Mouse (Mus musculus) liver, embryonic 14.5 days (tissue): ENCODE results near the gene Elmo1. TPM values are rescaled to one million over a fixed set of nuclear protein-coding genes. Genes with fewer than 3 reads are reported as not detected.

ENCODE experiments used
- ATAC-seq: fragments of 200-750 bp; cut with Nextera tagmentation; 2 replicates; pipeline ENCODE4 v1.8.0; 2017; ENCODE audit warnings: moderate number of reproducible peaks, mild to moderate bottlenecking, moderate library complexity; ENCODE audit not compliant: insufficient read depth
- DNase-seq, 3 experiments: peaks; one replicate each; pipeline ENCODE4 v3.0.0-alpha.2; 2012 to 2013; ENCODE audit warnings: low read depth in 3 of 3, low spot score in 3 of 3
- H3K27ac ChIP-seq: fragments of 300-500 bp; sonication (generic); 2 replicates; pipeline ENCODE4 v1.5.1; 2014; ENCODE audit warnings: moderate library complexity, mild to moderate bottlenecking, control low read depth, inconsistent platforms
- H3K27me3 ChIP-seq: fragments of 300-500 bp; sonication (generic); 2 replicates; pipeline ENCODE4 v1.6.1; 2014; ENCODE audit warnings: mild to moderate bottlenecking, low read length, moderate library complexity; ENCODE audit not compliant: control insufficient read depth, insufficient read depth
- H3K36me3 ChIP-seq: fragments of 300-500 bp; sonication (generic); replicated peaks from 2 replicates; pipeline ENCODE4 v1.6.1; 2014; ENCODE audit warnings: low read depth; ENCODE audit not compliant: control insufficient read depth, insufficient read depth
- H3K4me1 ChIP-seq, 2 experiments: fragments of 200-500 bp in 1 of 2; fragments of 300-500 bp in 1 of 2; sonication (generic) in 1 of 2; replicated peaks; 2 replicates each; pipeline ENCODE4 v1.6.1; 2012 to 2014; ENCODE audit warnings: antibody characterized with exemption in 1 of 2, inconsistent platforms in 1 of 2, low read length in 1 of 2; ENCODE audit not compliant: control insufficient read depth in 2 of 2, insufficient read depth in 2 of 2
- H3K4me2 ChIP-seq: fragments of 300-500 bp; sonication (generic); 2 replicates; pipeline ENCODE4 v1.6.1; 2014; ENCODE audit warnings: low read depth, mild to moderate bottlenecking, control low read depth, moderate library complexity
- H3K4me3 ChIP-seq, 2 experiments: fragments of 200-500 bp in 1 of 2; fragments of 300-500 bp in 1 of 2; sonication (generic) in 1 of 2; 2 replicates each; pipeline ENCODE4 v1.5.1; 2012 to 2014; ENCODE audit warnings: low read depth in 2 of 2, low read length in 2 of 2, mild to moderate bottlenecking in 2 of 2, control low read depth in 1 of 2, inconsistent platforms in 1 of 2, moderate library complexity in 1 of 2; ENCODE audit not compliant: insufficient read depth in 1 of 2
- H3K9ac ChIP-seq: fragments of 300-500 bp; sonication (generic); replicated peaks from 2 replicates; pipeline ENCODE4 v1.6.1; 2014; ENCODE audit warnings: mild to moderate bottlenecking, control low read depth, moderate library complexity
- H3K9me3 ChIP-seq: fragments of 300-500 bp; sonication (generic); 2 replicates; pipeline ENCODE4 v1.6.1; 2016; ENCODE audit warnings: low read length, mixed read lengths; ENCODE audit not compliant: control insufficient read depth
- CTCF ChIP-seq: IDR thresholded peaks from 2 replicates; pipeline ENCODE4 v1.5.1; 2016; ENCODE audit warnings: antibody characterized with exemption, low read depth, control low read depth
- EP300 ChIP-seq: IDR thresholded peaks from 2 replicates; pipeline ENCODE4 v1.6.1; 2016; ENCODE audit warnings: antibody characterized with exemption, low read depth
- WGBS: fragments of 180-500 bp; shearing (Covaris S2); extraction: QIAGEN DNeasy Blood & Tissue Kit; methylation state at CpG from one replicate; pipeline ENCODE4 v1.1.7; 2014; ENCODE audit not compliant: insufficient replicate concordance; 5-methylcytosine and 5-hydroxymethylcytosine counted together
- polyA plus RNA-seq, 2 experiments: library from polyadenylated mRNA; depleted of rRNA in 1 of 2; stranded (reverse) in 1 of 2; unstranded in 1 of 2; fragments of >200 nt; fragmentation: Nextera tagmentation in 1 of 2; extraction: Ambion mirVana in 1 of 2; gene quantifications; 2 replicates each; pipeline versions ENCODE4 v1.2.1 to v1.2.3; 2012 to 2014

The Elmo1 gene
- polyA plus RNA-seq, 2 experiments, result 3.0 to 3.9 TPM

DNA sequence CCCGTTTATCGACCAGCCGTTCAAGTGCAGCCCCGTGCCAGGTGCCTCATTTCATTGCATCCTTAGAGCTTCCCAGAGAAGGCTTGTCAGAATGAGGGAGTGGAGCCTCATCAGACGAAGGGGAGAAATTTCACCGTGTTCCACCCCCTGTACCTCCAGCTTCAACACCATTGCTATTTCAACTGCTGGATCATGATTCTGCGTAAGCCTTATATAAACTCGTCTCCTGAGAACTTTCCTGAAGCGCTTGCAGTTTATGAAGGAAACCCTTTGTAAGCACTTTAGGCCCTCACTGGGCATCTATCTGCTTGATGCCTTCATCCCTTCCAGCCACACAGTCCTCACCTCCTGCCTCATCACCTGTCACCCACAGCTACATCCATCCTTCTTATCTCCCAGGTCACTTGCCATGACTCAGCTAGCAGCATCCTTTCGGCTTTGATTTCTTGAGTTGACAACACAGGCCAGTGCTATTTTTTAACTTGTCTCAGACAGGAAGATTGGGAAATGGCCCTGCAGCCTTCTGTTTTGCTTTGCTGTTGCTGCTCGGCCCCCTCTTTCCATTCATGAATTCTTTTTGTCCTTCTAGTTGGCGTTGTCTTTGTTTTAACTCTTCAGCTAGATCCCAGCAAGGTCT, 456.3 kb downstream of the Elmo1 start:
- Histone ChIP-seq H3K9ac (no peak overlapping the region), H3K4me2 (no peak overlapping the region), H3K4me3 (no peak overlapping the region), H3K36me3 (no peaks in the 10 kb centered on the region), H3K9me3 (no peaks in the 10 kb centered on the region), H3K27ac (no peak overlapping the region), H3K4me1 (no peaks in the 10 kb centered on the region), H3K27me3 (no peaks in the 10 kb centered on the region)
- WGBS, result 70% methylated on average over 12 of the region's 12 CpGs
- no peak for TF ChIP-seq EP300
- TF ChIP-seq CTCF, result no peak
- DNase-seq (no peak), ATAC-seq (no peak)

DNA sequence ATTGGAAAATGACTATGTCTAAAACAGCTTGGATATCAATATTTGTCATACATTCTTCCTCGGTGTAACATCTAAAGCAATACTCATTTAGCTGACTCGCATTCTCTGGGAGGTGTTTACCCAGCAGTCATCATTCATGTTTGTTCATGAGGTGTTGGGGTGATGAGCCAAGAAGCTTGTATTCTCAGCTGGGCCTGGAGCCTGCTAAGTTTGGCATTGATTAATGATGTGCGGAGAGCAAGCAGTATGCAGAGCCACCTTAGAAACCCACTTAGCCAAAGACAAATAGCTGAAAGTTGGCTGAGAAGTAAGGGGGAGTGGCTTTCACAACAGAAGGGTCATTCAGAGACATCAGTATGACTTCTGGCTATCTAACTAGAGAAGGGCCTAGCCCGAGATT, 459.6 kb downstream of the Elmo1 start:
- 63% methylated on average over 4 of the region's 4 CpGs for WGBS
- TF ChIP-seq CTCF (no peak), EP300 (no peak)
- Histone ChIP-seq H3K27ac (no peak overlapping the region), H3K4me1 (no peaks in the 10 kb centered on the region), H3K27me3 (no peaks in the 10 kb centered on the region), H3K4me3 (no peak overlapping the region), H3K4me2 (no peak overlapping the region), H3K36me3 (no peaks in the 10 kb centered on the region), H3K9ac (no peak overlapping the region), H3K9me3 (no peaks in the 10 kb centered on the region)
- ATAC-seq (no peak), DNase-seq (no peak)

DNA sequence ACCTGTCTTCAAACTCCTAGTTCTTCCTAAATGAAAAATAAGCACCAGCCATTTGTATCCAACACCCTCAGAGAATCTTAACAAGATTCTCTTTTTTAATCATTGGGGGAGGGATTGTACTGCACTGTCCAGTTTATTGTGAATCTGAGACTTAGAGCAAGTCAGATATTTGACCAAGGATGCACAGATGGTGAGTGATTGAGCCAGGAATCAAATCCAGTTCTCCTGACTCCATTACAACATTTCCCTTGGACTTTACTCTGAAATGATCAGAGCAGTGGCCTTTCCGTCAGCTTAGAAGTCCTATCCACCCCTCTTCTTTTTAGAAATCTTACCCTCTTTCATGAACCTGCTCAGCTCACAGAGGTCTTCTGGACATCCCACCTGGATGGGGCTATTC, 461.2 kb downstream of the Elmo1 start:
- Histone ChIP-seq H3K4me3 (no peak overlapping the region), H3K27ac (no peak overlapping the region), H3K36me3 (no peaks in the 10 kb centered on the region), H3K9ac (no peak overlapping the region), H3K4me2 (no peak overlapping the region), H3K4me1 (no peaks in the 10 kb centered on the region), H3K9me3 (no peaks in the 10 kb centered on the region), H3K27me3 (no peaks in the 10 kb centered on the region)
- WGBS, result 52% methylated on average over 1 of the region's 1 CpGs
- DNase-seq, result no peak
- ATAC-seq, result no peak
- TF ChIP-seq EP300 (no peak), CTCF (no peak)

DNA sequence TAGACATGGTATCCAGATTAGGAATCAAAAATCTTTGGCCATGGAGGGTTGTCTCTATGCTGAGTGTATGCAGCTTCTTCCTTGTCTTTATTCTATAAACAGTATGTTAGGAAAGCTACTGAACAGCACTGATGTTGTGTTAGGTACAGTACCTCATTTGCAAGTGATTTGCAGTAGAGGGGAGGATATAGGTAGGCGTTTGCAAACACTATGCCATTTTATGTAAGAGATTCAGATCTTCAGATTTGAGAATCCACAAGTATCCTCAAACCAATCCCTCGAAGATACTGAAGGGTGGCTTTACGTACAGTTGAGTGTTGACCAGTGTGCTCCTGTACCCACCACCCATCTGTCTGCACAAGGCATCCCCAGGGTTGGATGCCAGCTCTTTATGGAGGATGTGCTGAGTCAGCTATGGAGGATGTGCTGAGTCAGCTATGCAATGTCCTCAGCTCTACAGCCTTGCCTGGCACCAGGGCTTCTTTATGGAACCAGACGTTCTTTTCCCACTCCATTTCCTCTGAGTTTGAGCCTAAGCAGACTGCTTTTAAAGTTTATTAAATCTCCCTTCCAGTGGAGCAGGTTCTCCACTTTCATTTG, 465.6 kb downstream of the Elmo1 start:
- ATAC-seq, result no peak
- Histone ChIP-seq H3K9ac (no peak overlapping the region), H3K27ac (no peak overlapping the region), H3K4me2 (no peak overlapping the region), H3K4me3 (no peak overlapping the region), H3K4me1 (no peaks in the 10 kb centered on the region), H3K9me3 (no peaks in the 10 kb centered on the region), H3K36me3 (no peaks in the 10 kb centered on the region), H3K27me3 (no peaks in the 10 kb centered on the region)
- DNase-seq, result no peak
- TF ChIP-seq CTCF (no peak), EP300 (no peak)
- 59% methylated on average over 4 of the region's 4 CpGs for WGBS

DNA sequence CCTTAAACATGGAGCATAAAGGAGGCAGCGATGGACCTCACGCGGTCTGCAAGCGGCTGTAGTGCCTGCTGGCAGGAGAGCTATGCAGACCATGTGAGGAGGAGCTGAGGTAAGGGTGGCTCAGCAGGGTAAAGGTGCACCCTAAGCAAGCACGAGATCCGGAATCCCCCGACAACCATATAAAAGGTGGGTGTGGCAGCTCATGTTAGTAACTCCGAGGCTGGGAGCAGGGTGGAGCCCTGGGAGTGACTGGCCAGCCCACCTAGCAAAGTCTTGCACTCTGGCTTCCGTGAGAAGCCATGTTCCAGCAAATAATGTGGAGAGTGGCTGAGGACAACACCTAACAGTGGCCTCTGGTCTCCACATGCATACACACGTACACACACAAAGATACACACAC, 466.3 kb downstream of the Elmo1 start:
- H3K27me3 ChIP-seq, result no peaks in the 10 kb centered on the region
- H3K4me3 ChIP-seq, result no peak overlapping the region
- H3K27ac ChIP-seq, result no peak overlapping the region
- no peaks in the 10 kb centered on the region for H3K36me3 ChIP-seq
- H3K9ac ChIP-seq, result no peak overlapping the region
- H3K4me2 ChIP-seq, result no peak overlapping the region
- no peak for TF ChIP-seq CTCF
- TF ChIP-seq EP300, result no peak
- no peaks in the 10 kb centered on the region for H3K9me3 ChIP-seq
- WGBS, result 74% methylated on average over 10 of the region's 10 CpGs
- no peaks in the 10 kb centered on the region for H3K4me1 ChIP-seq
- no peak for DNase-seq
- no peak for ATAC-seq
